15 mouse cellular contexts compared by ENCODE assay signal in the genomic region with DNA sequence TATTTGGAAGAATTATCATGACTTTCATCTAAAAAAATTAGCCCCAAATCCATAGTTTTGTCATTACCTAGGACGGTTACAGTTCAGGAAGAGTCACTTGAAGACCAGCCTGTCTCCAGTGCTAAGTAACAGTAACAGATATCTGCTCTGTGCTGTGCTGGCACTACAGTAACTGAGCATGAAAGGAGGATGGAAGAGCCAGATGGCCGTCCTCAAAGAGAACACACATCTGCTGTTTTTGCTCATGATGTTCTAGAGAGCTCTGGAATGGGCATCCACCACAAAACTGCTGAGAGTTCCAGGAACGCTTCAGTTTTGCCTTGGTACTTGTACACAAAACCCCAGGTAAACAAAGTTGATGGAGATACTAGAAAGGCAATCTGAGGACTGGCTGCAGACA. TPM values are rescaled to one million over a fixed set of nuclear protein-coding genes. Genes with fewer than 3 reads are reported as not detected.
A peak's percentile ranks its signal among the peaks of the same experiment; 100 is the strongest.
DNase-seq lines count a peak whose midpoint lies in the region; TF ChIP-seq lines count a peak whose summit lies in the region.
"Had no signal": no experiment of that assay in that cellular context is flagged by ENCODE, and none has a peak within 500 bp of the region (broad histone marks: within the 10 kb centered on the region; RNA-seq: fewer than 3 reads in every experiment).

No protein-coding gene starts in this region.

- no peak overlapping the region for H3K4me3 ChIP-seq in embryonic facial prominence, embryonic 10.5 days
- no peak overlapping the region for H3K4me3 ChIP-seq in layer of hippocampus, adult 2 months
- H3K4me3 ChIP-seq: forebrain, embryonic 12.5 days; heart, embryonic 15.5 days; hindbrain, embryonic 10.5 days; liver, embryonic 15.5 days had no signal

- WGBS in embryonic facial prominence, embryonic 10.5 days: 82% methylated on average over 3 of the region's 3 CpGs

- no peak for TF ChIP-seq CTCF in layer of hippocampus, adult 2 months (conservative IDR thresholded peaks at IDR 0.05)

- intact Hi-C loops in left cerebral cortex, postnatal 4 days (cut with DNase I): no loop called here
- intact Hi-C loops in left cerebral cortex, postnatal 36 days (cut with DNase I): no loop called here

- no peaks in the 10 kb centered on the region for H3K9me3 ChIP-seq in embryonic facial prominence, embryonic 10.5 days
- H3K9me3 ChIP-seq: forebrain, embryonic 12.5 days; heart, embryonic 15.5 days; hindbrain, embryonic 10.5 days; liver, embryonic 15.5 days had no signal

- H3K4me1 ChIP-seq in embryonic facial prominence, embryonic 10.5 days: 0 out of 2 replicates have a peak, but pooled peaks cover 9% of the 10 kb centered on the region
- H3K4me1 ChIP-seq: forebrain, embryonic 12.5 days; hindbrain, embryonic 10.5 days; liver, embryonic 15.5 days had no signal

- no peaks in the 10 kb centered on the region for H3K36me3 ChIP-seq in embryonic facial prominence, embryonic 10.5 days (replicated peaks)
- H3K36me3 ChIP-seq: forebrain, embryonic 12.5 days; heart, embryonic 15.5 days; hindbrain, embryonic 10.5 days; liver, embryonic 15.5 days had no signal

- H3K27me3 ChIP-seq in embryonic facial prominence, embryonic 10.5 days (replicated peaks; ENCODE audit: low read depth, poor library complexity, severe bottlenecking): no peaks in the 10 kb centered on the region
- H3K27me3 ChIP-seq: forebrain, embryonic 12.5 days; heart, embryonic 15.5 days; liver, embryonic 15.5 days had no signal

- H3K27ac ChIP-seq in embryonic facial prominence, embryonic 10.5 days (replicated peaks): peak overlapping the region; percentile 14; the same call in 1 of the 2 replicates
- peak overlapping the region; percentile 83 for H3K27ac ChIP-seq in layer of hippocampus, adult 2 months
- H3K27ac ChIP-seq: forebrain, embryonic 12.5 days; hindbrain, embryonic 10.5 days; liver, embryonic 15.5 days had no signal

- peak; percentile 11 for DNase-seq in left cerebral cortex, adult 11 months (ENCODE audit: low spot score)
- DNase-seq in left cerebral cortex, postnatal 4 days: no peak
- DNase-seq in embryonic facial prominence, embryonic 10.5 days (ENCODE audit: low spot score): no peak
- peak; percentile 58 to 62 for DNase-seq in layer of hippocampus, adult 2 months (ENCODE audit: low spot score in 2 of 2)
- DNase-seq in left cerebral cortex, postnatal 36 days (ENCODE audit: low spot score in 2 of 2): peak; percentile 16 to 22
- DNase-seq in adrenal gland, postnatal 25 days: no peak
- DNase-seq in adipocyte (ENCODE audit: low spot score): no peak
- DNase-seq: cerebellum, postnatal 14 days; embryo, embryonic 11 days; kidney, adult 9 months had no signal

RNA-seq across cellular contexts. Expression of gene Frzb, which starts 59.1 kb away (rescaled TPM):
- total RNA-seq in left cerebral cortex, postnatal 4 days (2021): 1 to 10 TPM; 7.2 to 7.7 TPM
- polyA plus RNA-seq in embryonic facial prominence, embryonic 10.5 days (2016; fragmentation: Nextera tagmentation; extraction: Ambion mirVana): 72.0 and 74.6 TPM in 2 replicates
- total RNA-seq in layer of hippocampus, adult 2 months (2021): 10 to 100 TPM; 29.3 to 33.6 TPM
- total RNA-seq in left cerebral cortex, postnatal 36 days (2021): 10 to 100 TPM; 27.7 to 33.5 TPM
- 175 and 335 TPM in 2 replicates for total RNA-seq in adrenal gland, postnatal 25 days (2021)
- total RNA-seq: monocyte, adult 5-6 weeks had no signal

Comparison
In these comparisons a context has a peak if more than half of its experiments do, and no peak if none do; other contexts are left out.
1. DNase-seq: peak in left cerebral cortex, adult 11 months (single experiment), layer of hippocampus, adult 2 months (2 of 2) and left cerebral cortex, postnatal 36 days (2 of 2); none in left cerebral cortex, postnatal 4 days (single experiment), embryonic facial prominence, embryonic 10.5 days (single experiment), adrenal gland, postnatal 25 days (single experiment) and adipocyte (single experiment).